Mouse (Mus musculus): ENCODE data around the gene Angptl4. TPM values are rescaled to one million over a fixed set of nuclear protein-coding genes. Genes with fewer than 3 reads are reported as not detected.

Gene Angptl4
- polyA plus RNA-seq (2012; rRNA removed) = 51.8 and 56.4 TPM in 2 replicates

DNA sequence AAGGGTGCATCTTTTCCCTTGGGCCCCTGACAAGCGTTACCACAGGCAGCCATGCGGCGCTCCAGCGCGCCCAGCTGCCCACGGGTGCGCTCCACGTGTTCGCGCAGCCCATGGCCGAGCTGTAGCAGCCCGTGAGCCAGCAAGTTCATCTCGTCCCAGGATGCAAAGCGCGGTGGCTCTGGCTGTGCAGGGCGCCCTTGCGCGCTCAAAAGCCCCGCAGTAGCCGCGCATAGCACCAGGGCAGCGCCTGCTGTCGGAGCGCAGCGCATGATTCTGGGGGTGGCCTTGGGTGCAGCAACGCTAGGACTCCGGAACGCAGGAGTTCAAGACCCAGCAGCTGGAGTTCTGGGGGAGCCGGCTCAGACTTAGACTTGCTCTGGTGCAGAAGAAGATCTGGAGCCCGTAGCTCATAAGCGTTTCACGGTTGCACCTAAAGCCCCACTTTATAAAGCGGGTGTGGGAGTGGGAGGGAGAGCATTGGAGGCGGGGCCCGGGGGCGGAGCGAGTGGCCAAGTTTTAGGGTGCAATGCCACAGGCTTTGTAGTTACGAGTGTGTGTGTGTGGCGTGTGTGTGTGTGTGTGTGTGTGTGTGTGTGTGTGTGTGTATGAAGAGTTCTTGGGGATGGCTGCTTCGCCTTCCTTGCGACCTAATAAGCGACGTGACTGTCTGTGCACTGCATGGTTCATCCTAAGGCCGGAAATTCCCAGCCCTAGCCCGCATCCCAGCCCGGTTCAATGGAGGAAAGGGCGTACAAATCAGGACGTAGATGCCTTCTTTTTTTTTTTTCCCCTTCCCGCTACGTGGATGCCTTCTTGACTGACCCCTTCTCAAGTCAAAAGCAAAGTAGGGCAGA lies at the start of gene Angptl4:
Gene Angptl4 (minus strand): TSS at position 707 of the 854 bp plus-strand sequence.

DNA sequence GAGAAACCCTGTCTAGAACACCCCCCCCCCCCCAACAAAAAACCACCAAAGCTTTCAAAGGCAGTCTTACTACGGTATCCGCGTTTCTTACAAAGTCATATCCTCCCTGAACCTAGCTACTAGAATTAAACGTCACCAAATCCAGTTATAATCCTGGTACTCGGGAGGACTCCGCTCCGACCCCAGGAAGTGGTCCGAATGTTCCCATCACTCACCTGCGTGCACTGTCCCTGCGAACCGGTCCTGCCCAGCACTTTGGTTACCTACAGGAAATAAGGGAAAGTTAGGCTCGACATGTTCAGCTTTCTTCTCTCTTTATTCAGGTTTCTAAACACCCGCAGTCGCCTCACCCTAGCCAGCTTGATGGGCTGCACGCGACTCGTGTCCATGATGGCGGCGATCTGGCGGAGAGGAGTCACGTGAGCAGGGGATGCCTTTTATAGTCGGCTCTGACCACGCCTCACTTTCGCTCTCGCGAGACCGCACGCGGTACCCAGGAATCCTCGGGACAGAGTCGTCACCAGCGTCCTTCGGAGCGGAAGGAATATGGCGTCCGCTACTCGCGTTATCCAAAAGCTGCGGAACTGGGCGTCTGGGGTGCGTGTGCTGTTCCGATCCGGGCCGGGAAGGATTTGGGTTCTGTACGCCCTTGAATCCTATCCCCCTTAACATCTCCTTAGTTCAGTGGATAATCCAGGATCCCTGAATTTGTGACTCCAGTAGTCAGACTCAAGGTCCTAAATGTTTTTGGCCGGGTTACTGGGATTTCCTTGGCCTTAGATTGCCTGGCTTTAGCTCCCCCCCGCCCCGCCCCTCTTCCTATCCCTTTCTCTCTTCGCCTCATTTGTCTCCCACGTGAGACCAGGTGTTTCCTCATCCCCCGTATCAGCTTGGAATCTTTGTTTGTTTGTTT lies 42.7 kb upstream of the Angptl4 start, which contains the start of the genes Rps28 and Ndufa7:
Gene Rps28 (minus strand): TSS at position 479 of the 913 bp plus-strand sequence.
Gene Ndufa7 (plus strand): TSS at position 489 of the 913 bp plus-strand sequence.

DNA sequence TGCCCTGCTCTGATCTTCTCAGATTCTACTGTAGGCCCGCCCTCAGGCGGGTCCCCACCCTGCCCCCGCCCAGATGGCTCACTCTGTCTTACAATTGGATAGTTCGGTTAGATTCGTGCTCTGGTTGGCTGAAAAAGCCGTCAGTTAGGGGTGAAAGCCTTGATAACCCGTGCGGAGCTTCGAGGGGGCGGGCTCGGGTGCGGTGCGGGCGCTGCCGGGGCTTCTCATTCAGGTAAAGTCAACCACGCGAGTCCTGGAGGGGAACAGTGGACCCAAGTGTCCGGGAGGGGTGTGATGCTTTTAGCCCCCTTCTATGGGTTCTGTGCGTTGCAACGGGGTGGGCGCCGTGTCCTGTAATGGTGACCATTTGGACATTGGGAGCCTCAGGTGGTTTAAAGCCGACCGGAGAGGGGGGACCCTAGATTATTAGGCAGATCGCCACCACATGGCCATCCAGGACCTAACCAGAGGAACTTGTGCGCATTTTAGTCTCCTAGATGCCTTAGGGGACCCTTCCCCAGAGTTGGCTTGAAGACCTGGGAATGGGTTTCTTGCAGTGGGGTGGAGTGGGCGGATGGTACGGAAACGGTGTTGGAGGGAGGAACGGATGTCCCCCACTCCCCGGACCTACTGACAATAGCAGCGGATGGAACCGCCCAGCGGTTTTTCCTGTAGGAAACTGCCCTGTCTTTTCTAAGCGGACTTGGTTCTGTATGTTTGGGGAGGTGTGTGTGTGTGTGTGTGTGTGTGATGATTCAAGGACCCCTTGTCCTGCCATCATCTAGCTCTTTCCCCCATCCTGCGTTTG lies 28.9 kb upstream of the Angptl4 start, which contains the start of gene Kank3:
Gene Kank3 (plus strand): TSS at position 186 of the 808 bp plus-strand sequence.

DNA sequence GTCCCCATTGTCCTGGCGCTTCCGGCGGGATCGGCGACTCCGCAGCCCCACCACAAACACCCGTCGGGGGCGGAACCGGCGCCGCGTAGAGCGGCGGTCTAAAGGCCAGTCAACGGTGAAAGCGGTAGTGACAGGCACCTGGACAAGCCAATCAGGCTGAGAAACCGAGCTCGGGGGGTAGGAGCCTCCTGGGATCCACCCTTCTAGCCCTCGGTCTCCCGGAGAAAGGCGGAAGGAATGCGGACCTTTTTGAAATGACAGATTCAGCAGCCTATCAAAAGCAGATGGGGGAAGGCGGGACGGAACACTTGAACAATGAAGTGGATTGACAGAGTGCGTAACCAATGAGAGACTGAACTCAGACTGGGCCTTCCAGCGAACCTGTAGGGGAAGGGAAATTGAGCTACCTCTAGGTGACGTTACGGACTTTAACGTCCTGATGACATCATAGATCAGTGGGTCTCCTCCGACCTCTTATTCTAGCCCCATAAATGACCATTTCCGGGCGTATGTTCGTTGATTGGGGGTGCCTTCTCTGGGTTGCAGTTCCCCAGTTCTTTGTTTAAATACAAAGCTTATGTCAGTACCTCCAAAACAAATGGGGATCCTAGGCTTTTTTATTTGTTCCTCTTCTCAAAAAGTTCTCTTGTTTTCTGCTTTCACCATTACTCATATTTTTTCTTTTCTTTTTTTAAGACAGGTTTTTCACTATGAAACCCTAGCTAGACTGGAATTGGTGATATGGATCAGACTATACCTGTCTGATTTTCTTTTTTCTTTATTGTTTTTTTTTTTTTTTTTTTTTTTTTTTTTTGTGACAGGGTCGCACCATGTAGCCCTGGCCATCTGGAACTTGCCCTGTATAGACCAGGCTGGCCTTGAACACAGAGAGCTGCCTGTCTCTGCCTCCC lies 21.1 kb downstream of the Angptl4 start, which contains the start of gene Rab11b:
Gene Rab11b (minus strand): TSS at position 276 of the 911 bp plus-strand sequence.

Other genes starting within 250 kb of the Angptl4 start
- gene Myo1f, start 226.1 kb downstream of the Angptl4 start, polyA plus RNA-seq (2012; rRNA removed) = 8.3 and 10.2 TPM in 2 replicates
- 17.1 and 22.0 TPM in 2 replicates for gene Zfp414, start 152.7 kb downstream of the Angptl4 start, polyA plus RNA-seq (2012; rRNA removed)
- 7.5 and 12.1 TPM in 2 replicates for gene Pram1, start 143.8 kb downstream of the Angptl4 start, polyA plus RNA-seq (2012; rRNA removed)
- gene Hnrnpm, start 95.0 kb downstream of the Angptl4 start, polyA plus RNA-seq (2012; rRNA removed) = 86.0 and 104 TPM in 2 replicates
- 124 and 134 TPM in 2 replicates for gene March2, start 63.2 kb downstream of the Angptl4 start, polyA plus RNA-seq (2012; rRNA removed)
- gene Rab11b, start 21.3 kb downstream of the Angptl4 start, polyA plus RNA-seq (2012; rRNA removed) = 86.1 and 92.3 TPM in 2 replicates
- gene Kank3, start 28.7 kb upstream of the Angptl4 start, polyA plus RNA-seq (2012; rRNA removed) = 15.8 and 17.2 TPM in 2 replicates
- 624 and 816 TPM in 2 replicates for gene Rps28, start 42.7 kb upstream of the Angptl4 start, polyA plus RNA-seq (2012; rRNA removed)
- 189 and 197 TPM in 2 replicates for gene Ndufa7, start 42.7 kb upstream of the Angptl4 start, polyA plus RNA-seq (2012; rRNA removed)
- gene Cd320, start 61.3 kb upstream of the Angptl4 start, polyA plus RNA-seq (2012; rRNA removed) = 8.3 and 9.0 TPM in 2 replicates
- not detected in 2 replicates for gene Gm7029, start 92.0 kb upstream of the Angptl4 start, polyA plus RNA-seq (2012; rRNA removed)
- gene Kifc1, start 108.8 kb upstream of the Angptl4 start, polyA plus RNA-seq (2012; rRNA removed) = 19.2 and 21.8 TPM in 2 replicates
- 0.63 and 0.78 TPM in 2 replicates for gene Platr17, start 123.3 kb upstream of the Angptl4 start, polyA plus RNA-seq (2012; rRNA removed)
- 17.5 and 19.5 TPM in 2 replicates for gene Daxx, start 127.6 kb upstream of the Angptl4 start, polyA plus RNA-seq (2012; rRNA removed)
- gene Tapbp, start 134.1 kb upstream of the Angptl4 start, polyA plus RNA-seq (2012; rRNA removed) = 19.7 and 21.7 TPM in 2 replicates
- 11.4 and 11.9 TPM in 2 replicates for gene Zbtb22, start 134.1 kb upstream of the Angptl4 start, polyA plus RNA-seq (2012; rRNA removed)
- 21.4 and 28.9 TPM in 2 replicates for gene Rgl2, start 147.7 kb upstream of the Angptl4 start, polyA plus RNA-seq (2012; rRNA removed)
- gene Pfdn6, start 158.5 kb upstream of the Angptl4 start, polyA plus RNA-seq (2012; rRNA removed) = 45.7 and 46.0 TPM in 2 replicates
- 11.8 and 12.7 TPM in 2 replicates for gene Wdr46, start 158.8 kb upstream of the Angptl4 start, polyA plus RNA-seq (2012; rRNA removed)
- 1.4 and 1.9 TPM in 2 replicates for gene B3galt4, start 169.7 kb upstream of the Angptl4 start, polyA plus RNA-seq (2012; rRNA removed)
- 15.0 and 17.0 TPM in 2 replicates for gene Vps52, start 174.0 kb upstream of the Angptl4 start, polyA plus RNA-seq (2012; rRNA removed)
- 1,178 and 1,295 TPM in 2 replicates for gene Rps18, start 174.2 kb upstream of the Angptl4 start, polyA plus RNA-seq (2012; rRNA removed)
- 340 and 427 TPM in 2 replicates for gene H2-K1, start 218.5 kb upstream of the Angptl4 start, polyA plus RNA-seq (2012; rRNA removed)
- gene Ring1, start 242.8 kb upstream of the Angptl4 start, polyA plus RNA-seq (2012; rRNA removed) = 12.5 and 18.5 TPM in 2 replicates
- 51.8 and 62.7 TPM in 2 replicates for gene H2-Ke6, start 246.2 kb upstream of the Angptl4 start, polyA plus RNA-seq (2012; rRNA removed)
- gene Slc39a7, start 249.9 kb upstream of the Angptl4 start, polyA plus RNA-seq (2012; rRNA removed) = 42.7 and 48.3 TPM in 2 replicates
- gene Rxrb, start 250.0 kb upstream of the Angptl4 start, polyA plus RNA-seq (2012; rRNA removed) = 18.5 and 21.0 TPM in 2 replicates

Measured in liver, embryonic 18 days (tissue).